Mouse (Mus musculus) C2C12 (cell line): Measurements from ENCODE around the gene Aktip.

Experiments
- CEBPB ChIP-seq: IDR thresholded peaks from one replicate; pipeline ENCODE4 v1.6.1; 2011; ENCODE audit warnings: low read depth, mild to moderate bottlenecking, control low read depth, moderate library complexity
- CTCF ChIP-seq: IDR thresholded peaks from one replicate; pipeline ENCODE4 v1.5.1; 2011; ENCODE audit not compliant: control insufficient read depth, insufficient read depth, insufficient read length
- FOSL1 ChIP-seq: IDR thresholded peaks from one replicate; pipeline ENCODE4 v1.8.0; 2011; ENCODE audit warnings: mild to moderate bottlenecking, low read length; ENCODE audit not compliant: poor library complexity, insufficient read depth, severe bottlenecking
- MAX ChIP-seq: IDR thresholded peaks from one replicate; pipeline ENCODE4 v1.6.1; 2011; ENCODE audit warnings: mild to moderate bottlenecking, control low read depth
- MYOG ChIP-seq: IDR thresholded peaks from one replicate; pipeline ENCODE4 v1.6.1; 2011; ENCODE audit not compliant: control insufficient read depth, insufficient read length; ENCODE audit errors: extremely low read depth
- USF1 ChIP-seq: IDR thresholded peaks from one replicate; pipeline ENCODE4 v1.6.1; 2011; ENCODE audit warnings: low read depth, mild to moderate bottlenecking, control low read depth, moderate library complexity

GRCm38 (mm10) chr8:91158617-91159016, 41.2 kb downstream of the Aktip start:
- TF ChIP-seq CTCF, result no peak
- TF ChIP-seq MYOG, result no peak
- no peak for TF ChIP-seq FOSL1
- no peak for TF ChIP-seq USF1
- TF ChIP-seq CEBPB, result no peak
- no peak for TF ChIP-seq MAX
